Mouse (Mus musculus) heart, adult 2 months (tissue): ENCODE results near the gene Szrd1.

Experiments
- CTCF ChIP-seq: fragments of 200-600 bp; IDR thresholded peaks from 2 replicates; pipeline ENCODE4 v1.8.1; 2022; ENCODE audit warnings: antibody characterized with exemption, mild to moderate bottlenecking, moderate library complexity
- POLR2A ChIP-seq: fragments of 200-500 bp; IDR thresholded peaks from 2 replicates; pipeline ENCODE4 v1.6.1; 2011; ENCODE audit warnings: mild to moderate bottlenecking, low read depth, low read length, control low read depth; ENCODE audit not compliant: insufficient read depth

GRCm38 (mm10) chr4:141136126-141136525 is 3.4 kb downstream of the Szrd1 start:
- TF ChIP-seq POLR2A (no peak), CTCF (no peak)
